Comparison of ENCODE assay signal across 9 mouse cellular contexts in the genomic region with DNA sequence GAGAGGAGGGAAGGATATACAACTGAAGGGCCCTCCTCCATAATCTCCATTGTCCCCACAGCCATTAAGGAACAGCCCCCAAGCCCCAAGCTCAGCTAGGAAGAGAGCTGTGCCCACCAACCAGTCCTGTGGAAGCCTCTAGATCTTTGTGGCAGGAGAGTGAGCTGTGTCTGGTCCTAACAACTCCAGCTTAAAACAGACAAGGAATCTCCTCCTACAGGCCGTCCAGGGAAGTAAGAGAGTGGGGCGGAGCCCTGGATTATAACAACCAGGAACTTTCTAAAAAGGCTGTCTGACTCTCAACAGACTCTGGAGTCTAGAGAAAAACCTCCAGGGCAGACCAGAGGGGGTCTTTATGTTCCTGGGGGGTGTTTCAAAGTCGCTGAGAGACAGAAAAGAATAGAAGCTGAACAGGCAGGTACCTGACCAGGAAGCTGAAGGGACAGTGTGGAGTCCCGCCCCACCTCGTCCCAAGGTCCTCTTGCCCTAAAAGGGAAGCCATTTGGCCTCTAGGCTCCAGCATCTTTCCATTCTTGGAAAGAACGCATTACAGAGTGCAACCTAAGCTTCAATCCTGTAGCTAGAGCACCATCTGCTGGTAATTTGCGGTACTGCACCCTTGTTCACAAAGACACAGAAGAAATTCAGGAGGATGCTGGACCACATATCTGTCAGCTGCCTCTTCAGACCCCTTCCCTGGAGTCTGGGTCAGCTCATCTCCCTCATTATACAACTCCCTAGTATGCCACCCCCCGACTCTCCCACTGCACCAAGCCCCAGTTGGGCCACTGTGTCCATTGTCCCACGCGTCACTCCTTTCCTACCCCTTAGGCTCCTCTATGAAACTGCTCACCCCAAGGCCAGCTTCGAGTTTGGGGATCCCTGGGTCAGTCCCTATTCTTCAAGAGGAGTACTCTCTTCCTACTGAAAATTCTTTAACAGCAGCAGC. TPM values are rescaled to one million over a fixed set of nuclear protein-coding genes. Genes with fewer than 3 reads are reported as not detected.
DNase-seq lines count a peak whose midpoint lies in the region; ATAC-seq and TF ChIP-seq lines count a peak whose summit lies in the region.
"Had no signal": no experiment of that assay in that cellular context is flagged by ENCODE, and none has a peak within 500 bp of the region (broad histone marks: within the 10 kb centered on the region; RNA-seq: fewer than 3 reads in every experiment).

No protein-coding gene starts in this region.

- H3K4me1 ChIP-seq in CH12.LX (ENCODE audit: control insufficient read depth in 1 of 2, insufficient read depth in 2 of 2): peaks cover 0 to 4% of the 10 kb centered on the region in 2 experiments; a peak in 2 of 4 replicates
- H3K4me1 ChIP-seq in embryonic facial prominence, embryonic 13.5 days: no peaks in the 10 kb centered on the region
- H3K4me1 ChIP-seq in lung, adult 2 months (ENCODE audit: control insufficient read depth, insufficient read depth, low read length): peaks cover 3% of the 10 kb centered on the region
- peaks cover 7% of the 10 kb centered on the region for H3K4me1 ChIP-seq in olfactory bulb, adult 2 months (ENCODE audit: control insufficient read depth, insufficient read depth, low read length)

- H3K27me3 ChIP-seq in CH12.LX (replicated peaks): peaks cover 89% of the 10 kb centered on the region
- H3K27me3 ChIP-seq in embryonic facial prominence, embryonic 13.5 days: no peaks in the 10 kb centered on the region; the same call in 1 of the 2 replicates

- 18% methylated on average over 11 of the region's 11 CpGs for WGBS in embryonic facial prominence, embryonic 13.5 days
- 23% methylated on average over 11 of the region's 11 CpGs for WGBS in lung, adult 2 months
- 20% methylated on average over 11 of the region's 11 CpGs for WGBS in olfactory bulb, adult 2 months

- H3K4me3 ChIP-seq in CH12.LX (replicated peaks in 1 of 3; ENCODE audit: low read depth in 2 of 3, low read length in 2 of 3, poor library complexity in 1 of 3): no peak overlapping the region
- H3K4me3 ChIP-seq in embryonic facial prominence, embryonic 13.5 days: no peak overlapping the region
- no peak overlapping the region for H3K4me3 ChIP-seq in lung, adult 2 months (replicated peaks; ENCODE audit: extremely low read depth, low read depth, low read length)
- no peak overlapping the region for H3K4me3 ChIP-seq in olfactory bulb, adult 2 months (ENCODE audit: insufficient read depth, low read depth, low read length)
- H3K4me3 ChIP-seq: heart, embryonic 13.5 days had no signal

- no peak overlapping the region for H3K9ac ChIP-seq in CH12.LX (ENCODE audit: insufficient read depth, low read depth)
- H3K9ac ChIP-seq in embryonic facial prominence, embryonic 13.5 days: no peak overlapping the region
- H3K9ac ChIP-seq: heart, embryonic 13.5 days had no signal

- H3K27ac ChIP-seq in CH12.LX (ENCODE audit: insufficient read depth, low read depth): no peak overlapping the region
- H3K27ac ChIP-seq in embryonic facial prominence, embryonic 13.5 days: no peak overlapping the region
- H3K27ac ChIP-seq in olfactory bulb, adult 2 months (ENCODE audit: insufficient read depth, low read depth, low read length): no peak overlapping the region
- H3K27ac ChIP-seq: heart, embryonic 13.5 days had no signal

- no peaks in the 10 kb centered on the region for H3K9me3 ChIP-seq in CH12.LX (replicated peaks; ENCODE audit: low read length)
- no peaks in the 10 kb centered on the region for H3K9me3 ChIP-seq in embryonic facial prominence, embryonic 13.5 days
- H3K9me3 ChIP-seq: heart, embryonic 13.5 days had no signal

- dilution Hi-C loops in CH12.LX (cut with MboI; ENCODE audit: extremely low pct_ligation_motif_present, extremely low pct_unique_long_range_greater_than_20kb, low sequenced_read_pairs): no loop called here

- ATAC-seq in embryonic facial prominence, embryonic 13.5 days (ENCODE audit: insufficient number of reproducible peaks, insufficient read depth, low FRiP score, low TSS enrichment, low read depth): 0 out of 2 replicates have a peak, but pooled peaks have one; percentile 39

- intact Hi-C loops in heart, postnatal 36 days (cut with DNase I): loop anchor here (1.0 to 5.0 kb wide), 4 partner anchors 13 to 903 kb away; no protein-coding TSS in a partner anchor

- DNase-seq in CH12.LX (ENCODE audit: extremely low read depth): peak; percentile 84
- DNase-seq in adrenal gland, postnatal 36 days: peak; percentile 79 to 82
- DNase-seq in heart, postnatal 36 days: peak; percentile 82 to 92
- DNase-seq in layer of hippocampus, adult 11-12 months (ENCODE audit: low spot score): peak; percentile 93
- DNase-seq in lung, adult 2 months: peak; percentile 86
- peak; percentile 76 for DNase-seq in thymus, postnatal 14 days

- no peaks in the 10 kb centered on the region for H3K79me2 ChIP-seq in CH12.LX (replicated peaks; ENCODE audit: control insufficient read depth, extremely low read depth, insufficient read depth, poor library complexity, severe bottlenecking)

- TF ChIP-seq CTCF in CH12.LX (conservative IDR thresholded peaks at IDR 0.05 in 1 of 2, IDR thresholded peaks at IDR 0.05 in 1 of 2; ENCODE audit: low read depth in 2 of 2, low read length in 2 of 2): peak; percentile 98 to 100
- peak; percentile 48 for TF ChIP-seq CTCF in lung, adult 2 months (IDR thresholded peaks at IDR 0.05; ENCODE audit: insufficient read depth, low read length)
- peak; percentile 31; the same call in 1 of the 2 replicates for TF ChIP-seq CTCF in olfactory bulb, adult 2 months (IDR thresholded peaks at IDR 0.05; ENCODE audit: insufficient read depth, low read depth, low read length)

- in situ Hi-C loops in CH12.LX (cut with MboI; ENCODE audit: low pct_ligation_motif_present, low pct_unique_long_range_greater_than_20kb, low sequenced_read_pairs): loop anchor here (25.0 kb wide), 2 partner anchors 545 to 895 kb away; a partner anchor contains a TSS

- no peak for TF ChIP-seq POLR2A in CH12.LX (IDR thresholded peaks at IDR 0.05; ENCODE audit: low read depth, low read length)
- no peak for TF ChIP-seq POLR2A in lung, adult 2 months (IDR thresholded peaks at IDR 0.05; ENCODE audit: borderline replicate concordance, extremely low read depth, low read depth, low read length)
- no peak for TF ChIP-seq POLR2A in olfactory bulb, adult 2 months (IDR thresholded peaks at IDR 0.05; ENCODE audit: insufficient read depth, low read depth, low read length)

- TF ChIP-seq EP300 in CH12.LX (IDR thresholded peaks at IDR 0.05; ENCODE audit: low read length): no peak

- peak; percentile 98 for TF ChIP-seq RAD21 in CH12.LX (IDR thresholded peaks at IDR 0.05; ENCODE audit: low read depth, low read length)

- no peak overlapping the region for H3K4me2 ChIP-seq in CH12.LX (ENCODE audit: insufficient read depth, low read depth, poor library complexity, severe bottlenecking)
- H3K4me2 ChIP-seq in embryonic facial prominence, embryonic 13.5 days: no peak overlapping the region
- H3K4me2 ChIP-seq: heart, embryonic 13.5 days had no signal

- H3K36me3 ChIP-seq in CH12.LX (replicated peaks in 1 of 2; ENCODE audit: control insufficient read depth in 1 of 2, insufficient read depth in 1 of 2, low read length in 1 of 2): no peaks in the 10 kb centered on the region
- H3K36me3 ChIP-seq in embryonic facial prominence, embryonic 13.5 days: no peaks in the 10 kb centered on the region
- H3K36me3 ChIP-seq: heart, embryonic 13.5 days had no signal

RNA-seq across cellular contexts. Expression of a gene that starts 12.2 kb away (rescaled TPM):
- not detected in 2 replicates for total RNA-seq in CH12.LX (2012; rRNA removed)
- not detected in 2 replicates for total RNA-seq in CH12.LX (2014; rRNA removed)
- not detected in 2 replicates for polyA plus RNA-seq in CH12.LX (2012; ENCODE audit: insufficient read length, low read depth)
- not detected for total RNA-seq in adrenal gland, postnatal 36 days (2021)
- polyA plus RNA-seq in embryonic facial prominence, embryonic 13.5 days (2015; fragmentation: Nextera tagmentation; extraction: Ambion mirVana): 0.20 and 0.25 TPM in 2 replicates
- not detected for total RNA-seq in heart, postnatal 36 days (2021)
- polyA plus RNA-seq in lung, adult 2 months (2012; rRNA removed): not detected in 2 replicates
- not detected in 2 replicates for polyA plus RNA-seq in olfactory bulb, adult 2 months (2012; ENCODE audit: insufficient read depth, insufficient read length, low replicate concordance, missing spikeins)
- polyA plus RNA-seq: heart, embryonic 13.5 days had no signal

RNA-seq across cellular contexts. Expression of a gene that starts 21.0 kb away (rescaled TPM):
- total RNA-seq in CH12.LX (2012; rRNA removed) (0.76 and 0.97 TPM in 2 replicates), CH12.LX (2014; rRNA removed) (0.15 TPM in 1 of 2 replicates, not detected in the other)
- not detected in 2 replicates for polyA plus RNA-seq in CH12.LX (2012; ENCODE audit: insufficient read length, low read depth)
- not detected for total RNA-seq in adrenal gland, postnatal 36 days (2021)
- 161 and 186 TPM in 2 replicates for polyA plus RNA-seq in embryonic facial prominence, embryonic 13.5 days (2015; fragmentation: Nextera tagmentation; extraction: Ambion mirVana)
- not detected for total RNA-seq in heart, postnatal 36 days (2021)
- 0.38 and 0.65 TPM in 2 replicates for polyA plus RNA-seq in lung, adult 2 months (2012; rRNA removed)
- not detected in 2 replicates for polyA plus RNA-seq in olfactory bulb, adult 2 months (2012; ENCODE audit: insufficient read depth, insufficient read length, low replicate concordance, missing spikeins)

RNA-seq across cellular contexts. Expression of a gene that starts 33.2 kb away (rescaled TPM):
- total RNA-seq in CH12.LX (2012; rRNA removed): 0.08 TPM in 1 of 2 replicates, not detected in the other
- not detected in 2 replicates for total RNA-seq in CH12.LX (2014; rRNA removed)
- not detected in 2 replicates for polyA plus RNA-seq in CH12.LX (2012; ENCODE audit: insufficient read length, low read depth)
- not detected for total RNA-seq in adrenal gland, postnatal 36 days (2021)
- 0.33 and 0.45 TPM in 2 replicates for polyA plus RNA-seq in embryonic facial prominence, embryonic 13.5 days (2015; fragmentation: Nextera tagmentation; extraction: Ambion mirVana)
- total RNA-seq in heart, postnatal 36 days (2021): not detected
- polyA plus RNA-seq in lung, adult 2 months (2012; rRNA removed): 0.58 TPM in 1 of 2 replicates, not detected in the other
- not detected in 2 replicates for polyA plus RNA-seq in olfactory bulb, adult 2 months (2012; ENCODE audit: insufficient read depth, insufficient read length, low replicate concordance, missing spikeins)
- polyA plus RNA-seq: heart, embryonic 13.5 days had no signal

RNA-seq across cellular contexts. Expression of a gene that starts 37.8 kb away (rescaled TPM):
- total RNA-seq in CH12.LX (2012; rRNA removed) (249 and 265 TPM in 2 replicates), CH12.LX (2014; rRNA removed) (401 and 406 TPM in 2 replicates)
- polyA plus RNA-seq in CH12.LX (2012; ENCODE audit: insufficient read length, low read depth): 989 and 1,001 TPM in 2 replicates
- 1,000 to 10,000 TPM; 1,327 to 1,427 TPM for total RNA-seq in adrenal gland, postnatal 36 days (2021)
- 1,424 and 1,667 TPM in 2 replicates for polyA plus RNA-seq in embryonic facial prominence, embryonic 13.5 days (2015; fragmentation: Nextera tagmentation; extraction: Ambion mirVana)
- 1,000 to 10,000 TPM; 1,603 to 1,774 TPM for total RNA-seq in heart, postnatal 36 days (2021)
- polyA plus RNA-seq in lung, adult 2 months (2012; rRNA removed): 125 and 131 TPM in 2 replicates
- not detected in 2 replicates for polyA plus RNA-seq in olfactory bulb, adult 2 months (2012; ENCODE audit: insufficient read depth, insufficient read length, low replicate concordance, missing spikeins)

RNA-seq across cellular contexts. Expression of a gene that starts 52.3 kb away (rescaled TPM):
- total RNA-seq in CH12.LX (2012; rRNA removed) (not detected in 2 replicates), CH12.LX (2014; rRNA removed) (not detected in 2 replicates)
- polyA plus RNA-seq in CH12.LX (2012; ENCODE audit: insufficient read length, low read depth): not detected in 2 replicates
- total RNA-seq in adrenal gland, postnatal 36 days (2021): not detected
- polyA plus RNA-seq in embryonic facial prominence, embryonic 13.5 days (2015; fragmentation: Nextera tagmentation; extraction: Ambion mirVana): 1.2 TPM in 1 of 2 replicates, not detected in the other
- total RNA-seq in heart, postnatal 36 days (2021): not detected
- polyA plus RNA-seq in lung, adult 2 months (2012; rRNA removed): not detected in 2 replicates
- polyA plus RNA-seq in olfactory bulb, adult 2 months (2012; ENCODE audit: insufficient read depth, insufficient read length, low replicate concordance, missing spikeins): not detected in 2 replicates
- polyA plus RNA-seq: heart, embryonic 13.5 days had no signal

Comparison
In these comparisons a context has a peak if more than half of its experiments do, and no peak if none do; other contexts are left out.
1. CTCF ChIP-seq: peak in every context shown above with its lines; median percentile 99 in CH12.LX; 48 in lung, adult 2 months; 31 in olfactory bulb, adult 2 months.
2. RNA of a gene that starts 21.0 kb away (polyA plus RNA-seq): 161 to 186 TPM in embryonic facial prominence, embryonic 13.5 days; 0.38 to 0.65 TPM in lung, adult 2 months, not detected in CH12.LX and not detected in olfactory bulb, adult 2 months; every median in the first group is over 10 times any median in the second.
3. Peak in every context shown above with its lines, with median percentiles within 50 percentile points of each other: DNase-seq.